Mouse (Mus musculus) midbrain, embryonic 13.5 days (tissue): ENCODE data around the gene Mrpl14. TPM values are rescaled to one million over a fixed set of nuclear protein-coding genes. Genes with fewer than 3 reads are reported as not detected.
A peak's percentile ranks its signal among the peaks of the same experiment; 100 is the strongest.

Experiments
- ATAC-seq: fragments of 200-750 bp; cut with Nextera tagmentation; 2 replicates; pipeline ENCODE4 v1.8.0; 2017; ENCODE audit warnings: mild to moderate bottlenecking, moderate TSS enrichment, moderate library complexity
- H3K27ac ChIP-seq: fragments of 300-500 bp; sonication (generic); 2 replicates; pipeline ENCODE4 v1.5.1; 2015; ENCODE audit warnings: inconsistent platforms, mild to moderate bottlenecking, moderate library complexity
- H3K27me3 ChIP-seq: fragments of 300-500 bp; sonication (generic); 2 replicates; pipeline ENCODE4 v1.6.1; 2015; ENCODE audit warnings: mild to moderate bottlenecking, inconsistent platforms
- H3K36me3 ChIP-seq: fragments of 300-500 bp; sonication (generic); 2 replicates; pipeline ENCODE4 v1.6.1; 2015; ENCODE audit warnings: mild to moderate bottlenecking, inconsistent platforms
- H3K4me1 ChIP-seq: fragments of 300-500 bp; sonication (generic); replicated peaks from 2 replicates; pipeline ENCODE4 v1.6.1; 2015; ENCODE audit warnings: inconsistent platforms
- H3K4me2 ChIP-seq: fragments of 300-500 bp; sonication (generic); replicated peaks from 2 replicates; pipeline ENCODE4 v1.6.1; 2015; ENCODE audit warnings: moderate library complexity, mild to moderate bottlenecking, inconsistent platforms
- H3K4me3 ChIP-seq: fragments of 300-500 bp; sonication (generic); replicated peaks from 2 replicates; pipeline ENCODE4 v1.5.1; 2015; ENCODE audit warnings: mild to moderate bottlenecking, inconsistent platforms
- H3K9ac ChIP-seq: fragments of 300-500 bp; sonication (generic); replicated peaks from 2 replicates; pipeline ENCODE4 v1.6.1; 2015; ENCODE audit warnings: mild to moderate bottlenecking, inconsistent platforms
- H3K9me3 ChIP-seq: fragments of 300-500 bp; sonication (generic); 2 replicates; pipeline ENCODE4 v1.6.1; 2016; ENCODE audit warnings: mild to moderate bottlenecking, inconsistent platforms
- WGBS: fragments of 180-500 bp; shearing (Covaris S2); methylation state at CpG from one replicate; pipeline ENCODE4 v1.1.7; 2015; 5-methylcytosine and 5-hydroxymethylcytosine counted together
- polyA plus RNA-seq: library from polyadenylated mRNA; unstranded; fragments of >200 nt; fragmentation: Nextera tagmentation; extraction: Ambion mirVana; gene quantifications from 2 replicates; pipeline ENCODE4 v1.2.1, GENCODE M21; 2015

The Mrpl14 gene
- polyA plus RNA-seq, 1 experiment from 2014 or later, result 121 TPM

DNA sequence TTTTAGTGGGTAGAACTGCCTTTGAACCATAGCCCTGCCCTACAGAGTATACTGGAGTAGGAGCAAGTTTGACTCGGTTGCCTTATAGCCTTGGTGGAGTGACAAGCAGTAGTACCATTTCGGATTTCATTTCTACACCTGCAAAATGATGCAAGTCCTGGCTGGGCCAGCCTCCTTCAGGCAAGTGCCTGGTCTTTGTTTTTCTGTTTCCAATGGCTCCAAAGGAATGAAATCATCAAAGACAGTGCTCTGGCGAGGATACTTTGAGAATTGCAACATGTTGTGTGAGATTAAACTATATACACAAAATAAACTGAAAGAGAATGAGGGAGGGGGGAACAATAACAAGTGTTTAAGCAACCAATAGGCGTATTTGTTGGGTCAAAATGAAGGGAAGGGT, 3.9 kb downstream of the Mrpl14 start:
- 88% methylated on average over 4 of the region's 4 CpGs for WGBS
- H3K9me3 ChIP-seq, result no peaks in the 10 kb centered on the region
- H3K4me3 ChIP-seq, result no peak overlapping the region
- H3K4me1 ChIP-seq, result peaks cover 14% of the 10 kb centered on the region
- H3K27ac ChIP-seq, result no peak overlapping the region
- H3K4me2 ChIP-seq, result no peak overlapping the region
- H3K36me3 ChIP-seq, result no peaks in the 10 kb centered on the region
- no peaks in the 10 kb centered on the region for H3K27me3 ChIP-seq
- no peak overlapping the region for H3K9ac ChIP-seq
- ATAC-seq, result no peak

DNA sequence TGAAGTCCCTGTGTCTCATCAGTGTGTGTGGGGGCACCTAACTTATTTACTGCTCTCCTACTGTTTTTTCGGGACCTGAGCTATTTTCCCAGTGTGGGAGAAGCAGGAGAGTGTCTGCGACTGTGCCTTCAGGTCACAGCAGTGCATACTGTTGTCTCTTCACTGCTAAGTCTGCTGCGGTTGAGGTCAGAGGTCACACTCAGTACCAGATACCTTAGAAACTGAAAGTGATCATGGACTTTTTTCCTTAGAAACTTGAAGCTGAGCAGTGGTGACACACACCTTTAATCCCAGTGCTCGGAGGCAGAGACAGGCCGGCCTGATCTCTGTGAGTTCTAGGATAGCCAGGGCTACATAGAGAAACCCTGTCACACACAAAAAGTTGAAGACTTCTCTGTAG, 6.0 kb downstream of the Mrpl14 start:
- no peak overlapping the region for H3K4me3 ChIP-seq
- H3K9ac ChIP-seq, result no peak overlapping the region
- H3K4me1 ChIP-seq, result peaks cover 8% of the 10 kb centered on the region
- WGBS, result 84% methylated on average over 5 of the region's 5 CpGs
- no peaks in the 10 kb centered on the region for H3K9me3 ChIP-seq
- no peaks in the 10 kb centered on the region for H3K27me3 ChIP-seq
- H3K4me2 ChIP-seq, result no peak overlapping the region
- no peak for ATAC-seq
- H3K36me3 ChIP-seq, result 0 out of 2 replicates have a peak, but pooled peaks cover 3% of the 10 kb centered on the region
- H3K27ac ChIP-seq, result no peak overlapping the region

DNA sequence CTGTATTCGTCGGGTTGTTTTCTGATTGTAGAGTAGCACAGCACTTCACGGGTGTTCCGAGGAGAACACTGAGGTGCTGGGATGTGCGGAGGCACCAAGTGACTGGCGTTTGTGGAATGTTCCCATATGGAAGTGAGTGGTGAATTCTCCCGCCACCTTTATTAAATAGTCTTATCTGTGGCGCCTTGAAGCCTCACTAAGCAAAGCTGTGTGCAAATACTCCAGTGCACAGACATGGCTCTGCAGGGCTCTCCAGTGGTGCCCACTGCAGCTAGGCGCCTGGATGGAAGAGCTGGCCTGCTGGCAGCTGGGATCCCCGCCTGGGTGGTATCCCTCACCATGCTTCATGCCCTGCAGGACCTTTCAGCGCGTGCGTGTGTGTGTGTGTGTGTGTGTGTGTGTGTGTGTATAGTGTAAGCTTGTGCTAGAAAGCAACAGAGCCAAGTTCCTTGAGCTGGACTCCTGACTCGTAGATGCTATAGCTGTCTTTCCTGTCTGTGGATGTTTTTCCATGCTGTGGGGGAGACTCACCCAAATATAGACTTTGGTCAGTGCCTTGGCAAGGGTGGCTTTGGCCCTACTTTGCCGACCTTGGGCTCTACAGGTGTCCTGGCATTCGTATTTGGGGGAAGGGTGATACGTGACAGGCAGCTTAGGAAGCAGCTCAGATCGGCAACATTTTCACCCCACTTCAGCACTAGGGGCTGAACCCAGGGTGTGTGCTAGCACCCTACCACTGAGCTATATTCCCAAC, 7.9 kb downstream of the Mrpl14 start:
- H3K4me3 ChIP-seq, result no peak overlapping the region
- WGBS, result 89% methylated on average over 18 of the region's 18 CpGs
- H3K9ac ChIP-seq, result no peak overlapping the region
- no peak overlapping the region for H3K4me2 ChIP-seq
- no peak for ATAC-seq
- no peaks in the 10 kb centered on the region for H3K4me1 ChIP-seq
- peaks cover 16% of the 10 kb centered on the region for H3K36me3 ChIP-seq
- H3K9me3 ChIP-seq, result no peaks in the 10 kb centered on the region
- H3K27me3 ChIP-seq, result no peaks in the 10 kb centered on the region
- H3K27ac ChIP-seq, result no peak overlapping the region

DNA sequence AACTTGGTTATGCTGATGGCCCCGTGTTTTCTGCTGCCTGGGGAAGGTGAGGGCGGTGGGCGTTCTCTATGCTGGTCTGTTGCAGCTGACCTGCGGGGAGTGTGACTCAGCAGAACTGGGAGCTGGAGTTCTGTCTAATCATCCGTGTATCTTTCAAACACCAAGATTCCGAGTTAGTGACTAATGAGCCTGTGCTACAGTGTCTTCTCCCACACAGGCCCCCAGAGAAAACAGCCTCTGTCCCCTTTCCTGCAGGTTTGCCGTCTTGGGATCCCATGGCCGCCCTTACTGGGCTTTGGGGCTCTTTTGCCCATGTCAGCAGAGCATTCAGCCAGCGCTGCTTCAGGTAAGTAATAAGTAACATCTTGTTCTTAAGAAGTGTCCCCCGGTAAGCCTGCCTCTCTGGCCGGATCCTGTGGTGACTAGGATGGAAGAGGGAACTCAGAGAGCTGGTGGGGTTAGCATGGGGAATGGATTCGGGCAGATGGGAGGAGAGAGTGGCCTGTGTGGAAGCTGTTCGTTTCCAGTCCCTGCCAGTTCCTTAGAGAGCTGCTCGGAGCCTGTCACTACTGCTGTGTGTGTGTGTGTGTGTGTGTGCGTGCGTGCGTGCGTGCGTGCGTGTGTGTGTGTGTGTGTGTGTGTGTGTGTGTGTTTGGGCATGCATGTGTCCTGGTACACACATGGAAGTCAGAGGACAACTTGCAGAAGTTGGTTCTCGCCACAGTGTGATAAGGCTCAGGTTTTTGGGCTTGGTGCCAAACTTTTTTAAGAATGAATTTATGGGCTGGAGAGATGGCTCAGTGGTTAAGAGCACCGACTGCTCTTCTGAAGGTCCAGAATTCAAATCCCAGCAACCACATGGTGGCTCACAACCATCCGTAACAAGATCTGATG, 9.4 kb downstream of the Mrpl14 start:
- ATAC-seq, result no peak
- Histone ChIP-seq H3K4me3 (no peak overlapping the region), H3K9me3 (no peaks in the 10 kb centered on the region), H3K9ac (no peak overlapping the region), H3K4me1 (peaks cover 5% of the 10 kb centered on the region; the same call in 1 of the 2 replicates), H3K4me2 (no peak overlapping the region), H3K27me3 (no peaks in the 10 kb centered on the region), H3K27ac (no peak overlapping the region), H3K36me3 (peaks cover 19% of the 10 kb centered on the region)
- WGBS, result 84% methylated on average over 23 of the region's 23 CpGs

DNA sequence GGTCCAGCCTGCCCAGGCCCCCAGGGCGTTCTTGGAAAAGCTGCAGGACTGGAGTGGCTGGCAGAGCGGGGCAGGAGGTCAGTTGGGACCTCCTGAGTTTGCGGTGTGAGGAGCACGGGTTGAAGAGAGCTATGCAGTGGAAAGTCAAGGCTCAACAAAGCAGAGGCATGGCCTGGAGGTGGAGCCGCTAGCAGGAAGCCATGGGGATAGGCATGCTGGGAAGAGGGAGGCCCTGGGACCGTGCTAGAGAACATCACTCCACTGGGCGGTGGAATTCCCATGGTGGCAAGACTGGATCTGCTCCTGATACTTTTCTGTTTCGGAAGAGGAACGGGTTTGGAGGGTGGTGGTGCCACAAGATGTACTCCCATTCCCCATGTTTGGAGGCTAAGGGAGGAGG, 10.9 kb downstream of the Mrpl14 start:
- no peak overlapping the region for H3K27ac ChIP-seq
- H3K27me3 ChIP-seq, result no peaks in the 10 kb centered on the region
- peaks cover 12% of the 10 kb centered on the region for H3K4me1 ChIP-seq
- H3K4me3 ChIP-seq, result no peak overlapping the region
- 94% methylated on average over 9 of the region's 9 CpGs for WGBS
- H3K9ac ChIP-seq, result no peak overlapping the region
- no peak for ATAC-seq
- peaks cover 19% of the 10 kb centered on the region for H3K36me3 ChIP-seq
- no peak overlapping the region for H3K4me2 ChIP-seq
- no peaks in the 10 kb centered on the region for H3K9me3 ChIP-seq

DNA sequence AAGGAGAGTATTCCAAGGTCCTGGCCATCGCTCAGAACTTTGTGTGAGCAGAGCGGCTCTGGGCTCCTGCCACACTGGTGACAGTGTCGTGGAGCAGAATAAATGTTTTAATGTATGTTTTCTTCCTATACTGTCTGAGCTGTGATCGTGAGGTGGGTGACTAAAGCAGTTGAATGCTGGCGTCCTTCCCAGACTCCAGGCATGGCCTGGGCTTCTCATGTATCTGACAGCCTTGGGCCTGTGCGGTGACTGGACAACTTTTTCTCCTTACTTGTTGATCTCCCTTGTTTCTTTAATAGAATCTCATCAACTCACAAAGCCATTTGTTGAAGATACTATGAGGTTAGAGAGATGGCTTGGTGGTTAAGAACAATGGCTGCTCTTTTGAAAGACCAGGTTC, 12.2 kb downstream of the Mrpl14 start:
- no peaks in the 10 kb centered on the region for H3K27me3 ChIP-seq
- ATAC-seq, result no peak
- H3K4me2 ChIP-seq, result no peak overlapping the region
- peaks cover 19% of the 10 kb centered on the region for H3K36me3 ChIP-seq
- no peaks in the 10 kb centered on the region for H3K9me3 ChIP-seq
- no peak overlapping the region for H3K4me3 ChIP-seq
- H3K9ac ChIP-seq, result no peak overlapping the region
- 94% methylated on average over 6 of the region's 6 CpGs for WGBS
- H3K27ac ChIP-seq, result no peak overlapping the region
- H3K4me1 ChIP-seq, result peaks cover 12% of the 10 kb centered on the region

DNA sequence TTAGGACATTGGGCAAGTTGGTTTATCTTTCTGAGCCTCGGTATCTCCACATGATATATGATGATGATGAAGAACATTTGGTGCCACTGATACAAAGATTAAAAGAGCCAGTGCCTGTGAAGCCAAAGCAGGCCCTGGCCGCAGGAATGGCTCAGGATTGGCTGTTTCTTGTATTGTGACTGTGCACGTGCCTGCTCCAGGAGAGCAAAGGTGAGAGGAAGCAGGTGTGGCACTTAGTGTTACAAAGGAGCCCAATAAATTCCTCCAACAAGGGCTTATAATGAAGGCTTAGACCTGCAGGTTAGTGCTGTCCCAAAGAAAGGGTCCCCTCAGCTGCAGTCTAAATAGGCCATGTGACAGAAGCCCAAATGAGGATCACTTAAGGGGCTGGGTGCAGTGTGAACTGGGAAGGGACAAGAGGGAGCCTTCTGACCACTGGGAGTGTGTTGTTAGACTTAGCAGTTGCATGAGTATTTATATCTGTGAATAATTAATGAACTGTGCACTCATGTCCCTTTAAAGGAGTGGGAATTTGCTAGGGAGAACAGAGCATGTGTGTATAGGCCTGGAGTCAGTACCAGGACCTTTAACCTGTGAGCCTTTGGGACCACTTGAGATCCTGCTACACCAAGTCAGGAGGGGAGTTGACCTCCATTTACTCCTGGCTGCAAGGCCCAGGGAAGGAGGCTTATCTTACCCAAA, 13.1 kb downstream of the Mrpl14 start:
- peaks cover 19% of the 10 kb centered on the region for H3K36me3 ChIP-seq
- H3K9ac ChIP-seq, result no peak overlapping the region
- ATAC-seq, result no peak
- H3K4me3 ChIP-seq, result no peak overlapping the region
- no peaks in the 10 kb centered on the region for H3K9me3 ChIP-seq
- no peak overlapping the region for H3K4me2 ChIP-seq
- H3K27me3 ChIP-seq, result no peaks in the 10 kb centered on the region
- H3K27ac ChIP-seq, result no peak overlapping the region
- 88% methylated on average over 3 of the region's 3 CpGs for WGBS
- peaks cover 12% of the 10 kb centered on the region for H3K4me1 ChIP-seq

DNA sequence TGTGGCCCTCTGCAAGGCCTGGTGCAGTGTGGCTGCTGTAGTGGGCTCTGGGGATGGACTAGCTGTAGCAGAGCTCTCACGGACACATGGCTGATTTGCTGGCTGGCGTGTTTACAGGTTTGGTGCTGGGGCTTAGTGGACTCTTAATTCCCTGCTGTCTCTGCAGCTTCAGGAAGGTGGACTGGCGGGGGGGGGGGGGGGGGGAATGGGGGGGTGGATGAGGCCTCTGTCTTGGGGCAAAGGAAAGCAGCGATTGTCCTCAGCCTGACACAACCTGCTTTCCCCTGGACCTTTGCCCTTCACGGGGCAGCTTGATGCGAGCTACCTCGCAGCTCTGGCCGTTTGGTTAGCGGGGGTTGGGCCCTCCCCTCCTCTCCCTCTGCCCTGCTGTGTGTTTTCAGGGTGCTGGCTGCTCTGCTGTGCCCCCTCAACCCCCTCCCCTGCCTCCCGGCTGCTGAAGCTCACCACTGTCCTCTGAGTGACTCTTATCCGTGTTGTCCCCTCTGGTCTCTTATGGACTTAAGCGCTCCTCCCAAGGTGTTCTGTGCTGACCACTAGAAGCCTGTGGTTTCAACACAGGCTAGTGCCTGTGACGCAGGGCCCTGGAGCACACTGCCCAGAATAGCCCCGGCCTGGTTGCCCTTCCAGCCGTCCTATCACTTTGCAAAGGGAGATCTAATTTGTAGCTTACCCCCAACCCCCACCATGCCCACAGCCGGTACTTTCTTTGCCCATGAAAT, 14.5 kb downstream of the Mrpl14 start:
- peaks cover 12% of the 10 kb centered on the region for H3K4me1 ChIP-seq
- no peak overlapping the region for H3K4me2 ChIP-seq
- no peaks in the 10 kb centered on the region for H3K27me3 ChIP-seq
- ATAC-seq, result 0 out of 2 replicates have a peak, but pooled peaks have one; percentile 34
- 0 out of 2 replicates have a peak overlapping the region, but pooled peaks have one; percentile 12 for H3K9ac ChIP-seq
- no peak overlapping the region for H3K27ac ChIP-seq
- no peak overlapping the region for H3K4me3 ChIP-seq
- peaks cover 19% of the 10 kb centered on the region for H3K36me3 ChIP-seq
- WGBS, result 42% methylated on average over 10 of the region's 16 CpGs
- no peaks in the 10 kb centered on the region for H3K9me3 ChIP-seq

DNA sequence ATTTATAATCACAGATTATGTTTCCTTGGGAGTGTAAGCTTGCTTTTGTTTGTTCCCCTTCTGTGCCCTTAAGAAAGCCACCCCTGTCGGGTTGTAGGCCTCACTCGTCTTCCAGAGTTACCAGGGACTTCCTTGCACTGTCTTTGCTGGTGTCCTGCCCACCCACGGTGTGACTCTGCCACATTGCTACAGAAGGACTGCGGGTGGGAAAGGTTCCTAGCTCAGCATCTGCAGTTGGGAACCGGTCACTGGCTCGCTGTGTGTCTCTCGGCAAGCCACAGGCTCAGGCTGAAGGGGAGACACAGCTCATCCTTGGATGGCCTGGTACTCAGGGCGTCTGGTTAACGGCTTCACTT, 15.1 kb downstream of the Mrpl14 start:
- Histone ChIP-seq H3K4me3 (no peak overlapping the region), H3K36me3 (peaks cover 19% of the 10 kb centered on the region), H3K9ac (no peak overlapping the region), H3K9me3 (no peaks in the 10 kb centered on the region), H3K27me3 (no peaks in the 10 kb centered on the region), H3K4me2 (no peak overlapping the region), H3K27ac (no peak overlapping the region), H3K4me1 (peaks cover 12% of the 10 kb centered on the region)
- 62% methylated on average over 9 of the region's 9 CpGs for WGBS
- ATAC-seq, result no peak

DNA sequence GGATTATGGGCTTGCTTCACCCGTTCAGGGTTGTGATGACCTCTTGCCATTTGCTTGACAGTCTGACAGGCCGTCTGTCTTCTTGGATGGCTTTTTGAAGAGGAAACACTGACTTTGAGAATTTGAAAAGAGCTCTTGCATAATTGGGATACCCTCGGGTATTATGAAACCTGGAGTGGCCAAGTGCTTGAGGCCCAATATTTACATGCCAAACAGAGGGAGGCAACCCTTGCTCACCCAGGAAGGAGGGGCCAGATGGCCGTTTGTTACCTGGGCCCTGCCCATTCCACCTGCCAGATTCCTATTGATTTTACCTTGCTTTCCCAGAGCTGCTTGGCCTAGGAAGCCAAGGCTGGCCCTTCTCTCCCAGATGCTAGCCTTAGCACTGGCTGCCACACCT, 16.1 kb downstream of the Mrpl14 start:
- H3K27ac ChIP-seq, result no peak overlapping the region
- H3K4me1 ChIP-seq, result peaks cover 12% of the 10 kb centered on the region
- no peak overlapping the region for H3K9ac ChIP-seq
- no peaks in the 10 kb centered on the region for H3K27me3 ChIP-seq
- H3K4me3 ChIP-seq, result no peak overlapping the region
- no peak for ATAC-seq
- peaks cover 16% of the 10 kb centered on the region for H3K36me3 ChIP-seq
- H3K9me3 ChIP-seq, result no peaks in the 10 kb centered on the region
- 50% methylated on average over 4 of the region's 4 CpGs for WGBS
- no peak overlapping the region for H3K4me2 ChIP-seq

DNA sequence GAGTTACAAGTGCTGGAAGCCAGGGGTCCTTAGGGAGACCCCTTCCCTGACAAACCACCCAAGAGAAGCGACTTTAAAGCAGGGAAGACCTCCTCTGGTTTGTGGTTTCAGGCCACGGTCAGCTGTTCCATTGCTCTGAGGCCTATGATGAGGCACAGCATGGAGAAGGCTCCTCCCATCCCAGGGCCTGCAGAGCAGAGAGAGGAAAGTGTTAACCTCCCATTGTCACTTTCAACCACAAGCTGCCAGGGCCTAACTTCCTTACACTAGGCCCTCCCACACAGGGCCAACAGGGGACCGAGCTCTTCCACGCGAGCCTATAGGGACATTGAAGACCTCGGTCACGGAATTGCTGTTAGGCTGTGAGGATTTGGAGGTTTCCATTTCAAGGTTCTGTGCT, 17.1 kb downstream of the Mrpl14 start:
- H3K4me2 ChIP-seq, result no peak overlapping the region
- peaks cover 12% of the 10 kb centered on the region for H3K4me1 ChIP-seq
- 67% methylated on average over 7 of the region's 7 CpGs for WGBS
- H3K27me3 ChIP-seq, result no peaks in the 10 kb centered on the region
- peaks cover 10% of the 10 kb centered on the region for H3K36me3 ChIP-seq
- no peak overlapping the region for H3K4me3 ChIP-seq
- H3K9ac ChIP-seq, result no peak overlapping the region
- no peak for ATAC-seq
- no peaks in the 10 kb centered on the region for H3K9me3 ChIP-seq
- no peak overlapping the region for H3K27ac ChIP-seq
